Mouse (Mus musculus) left cerebral cortex, adult 8-10 months (tissue): ENCODE measurements around the gene Ppp2r5b. TPM values are rescaled to one million over a fixed set of nuclear protein-coding genes. Genes with fewer than 3 reads are reported as not detected.

Source experiments
- DNase-seq, 2 experiments: peaks; one replicate each; pipeline ENCODE4 v3.0.0; 2022; ENCODE audit warnings: low spot score in 2 of 2
- total RNA-seq, 4 experiments: library from RNA; stranded (reverse); gene quantifications; 2 replicates each; pipeline ENCODE4 v1.2.4; 2022

The Ppp2r5b gene
- 100 to 1,000 TPM; 148 to 158 (median 153) TPM for total RNA-seq

GRCm38 (mm10) chr19:6235084-6236052 lies at the start of gene Ppp2r5b:
TSS of gene Ppp2r5b (minus strand) at chr19:6235872.
- peak; percentile 83 to 94 for DNase-seq

GRCm38 (mm10) chr19:6285226-6285625 lies 49.6 kb upstream of the Ppp2r5b start:
- no peak for DNase-seq

- no peak for DNase-seq
Measured at GRCm38 (mm10) chr19:6284502-6284901, 48.8 kb upstream of the Ppp2r5b start.

GRCm38 (mm10) chr19:6283001-6283400 lies 47.3 kb upstream of the Ppp2r5b start:
- DNase-seq, result no peak

- no peak for DNase-seq
Measured at GRCm38 (mm10) chr19:6281122-6282020, 45.7 kb upstream of the Ppp2r5b start.

- DNase-seq, result no peak
Measured at GRCm38 (mm10) chr19:6280554-6280953, 44.9 kb upstream of the Ppp2r5b start.

- no peak for DNase-seq
Measured at GRCm38 (mm10) chr19:6279481-6280144, 43.9 kb upstream of the Ppp2r5b start.

GRCm38 (mm10) chr19:6278439-6279073 lies 42.9 kb upstream of the Ppp2r5b start:
- DNase-seq, result no peak

- DNase-seq, result no peak
Measured at GRCm38 (mm10) chr19:6277661-6278438, 42.2 kb upstream of the Ppp2r5b start.

GRCm38 (mm10) chr19:6276426-6277421 lies 41.1 kb upstream of the Ppp2r5b start, which contains the start of gene Ehd1:
TSS of gene Ehd1 (plus strand) at chr19:6276725.
- peak; percentile 85 to 97 for DNase-seq

- no peak for DNase-seq
Measured at GRCm38 (mm10) chr19:6275740-6276389, 40.2 kb upstream of the Ppp2r5b start.

- no peak for DNase-seq
Measured at GRCm38 (mm10) chr19:6273998-6274608, 38.4 kb upstream of the Ppp2r5b start.

GRCm38 (mm10) chr19:6273592-6273991 lies 37.9 kb upstream of the Ppp2r5b start:
- DNase-seq, result no peak

GRCm38 (mm10) chr19:6272738-6273137 lies 37.1 kb upstream of the Ppp2r5b start:
- no peak for DNase-seq

- DNase-seq, result no peak
Measured at GRCm38 (mm10) chr19:6272053-6272452, 36.4 kb upstream of the Ppp2r5b start.

- no peak for DNase-seq
Measured at GRCm38 (mm10) chr19:6271206-6271605, 35.5 kb upstream of the Ppp2r5b start.

GRCm38 (mm10) chr19:6270661-6271060 lies 35.0 kb upstream of the Ppp2r5b start:
- no peak for DNase-seq
